Mouse (Mus musculus) heart, postnatal 25 days (tissue): ENCODE measurements at regions not wholly inside any gene's neighbourhood (a gene's known extent, or its start where the extent isn't known, plus 50 kb on each side); places are given as distances from the start of the nearest gene placed in this dataset.
"Not testable (repeated sequence)": the region's sequence is repeated elsewhere in the genome, so short reads cannot be mapped to it uniquely, and the experiment has no call there.

Experiments used
- DNase-seq: peaks from one replicate; pipeline ENCODE4 v3.0.0; 2022; ENCODE audit warnings: low spot score
- intact Hi-C: fragments of 180-260 bp; cut with DNase I; formaldehyde crosslinking; loops from one replicate; pipeline ENCODE4 v1.15.1; 2025

GRCm38 (mm10) chr13:57083751-57084150 is 188.0 kb upstream of the Trpc7 start:
- no peak for DNase-seq
- intact Hi-C loops: no loop called here

GRCm38 (mm10) chr13:57070479-57070878 is 174.7 kb upstream of the Trpc7 start:
- intact Hi-C loops: no loop called here
- DNase-seq: no peak

GRCm38 (mm10) chr13:57061656-57062055 is 165.9 kb upstream of the Trpc7 start:
- no peak for DNase-seq
- intact Hi-C loops: no loop called here

GRCm38 (mm10) chr13:57061074-57061473 is 165.3 kb upstream of the Trpc7 start:
- no peak for DNase-seq
- intact Hi-C loops: no loop called here

GRCm38 (mm10) chr13:57056786-57057185 is 161.0 kb upstream of the Trpc7 start:
- DNase-seq: no peak
- intact Hi-C loops: no loop called here

- intact Hi-C loops: no loop called here
- no peak for DNase-seq
These were observed 159.8 kb upstream of the Trpc7 start for GRCm38 (mm10) chr13:57055409-57056195.

GRCm38 (mm10) chr13:57053361-57053760 is 157.6 kb upstream of the Trpc7 start:
- intact Hi-C loops: no loop called here

GRCm38 (mm10) chr13:57046130-57046529 is 150.3 kb upstream of the Trpc7 start:
- intact Hi-C loops, DNase-seq: not testable (repeated sequence)

More at GRCm38 (mm10) chr13:57053361-57053760, 157.6 kb upstream of the Trpc7 start:
- no peak for DNase-seq

- DNase-seq: no peak
- intact Hi-C loops: no loop called here
These were observed 148.7 kb upstream of the Trpc7 start for GRCm38 (mm10) chr13:57044455-57044854.

GRCm38 (mm10) chr13:57043316-57043974 is 147.7 kb upstream of the Trpc7 start:
- intact Hi-C loops: no loop called here
- no peak for DNase-seq

GRCm38 (mm10) chr13:57042514-57042913 is 146.7 kb upstream of the Trpc7 start:
- intact Hi-C loops: no loop called here
- no peak for DNase-seq

GRCm38 (mm10) chr13:57032871-57033270 is 137.1 kb upstream of the Trpc7 start:
- DNase-seq: no peak
- intact Hi-C loops: no loop called here

- intact Hi-C loops: no loop called here
- no peak for DNase-seq
These were observed 122.0 kb upstream of the Trpc7 start for GRCm38 (mm10) chr13:57017553-57018341.

GRCm38 (mm10) chr13:57016465-57017272 is 120.9 kb upstream of the Trpc7 start:
- no peak for DNase-seq
- intact Hi-C loops: no loop called here

GRCm38 (mm10) chr13:57007236-57007635 is 111.4 kb upstream of the Trpc7 start:
- intact Hi-C loops, DNase-seq: not testable (repeated sequence)

- intact Hi-C loops: no loop called here
- DNase-seq: no peak
These were observed 107.9 kb upstream of the Trpc7 start for GRCm38 (mm10) chr13:57003565-57004132.

GRCm38 (mm10) chr13:56992022-56992421 is 96.2 kb upstream of the Trpc7 start:
- no peak for DNase-seq
- intact Hi-C loops: no loop called here

- intact Hi-C loops: no loop called here
These were observed 78.3 kb upstream of the Trpc7 start for GRCm38 (mm10) chr13:56974063-56974462.

GRCm38 (mm10) chr13:56955358-56955757 is 59.6 kb upstream of the Trpc7 start:
- DNase-seq: no peak
- intact Hi-C loops: no loop called here

More at GRCm38 (mm10) chr13:56974063-56974462, 78.3 kb upstream of the Trpc7 start:
- DNase-seq: no peak
